In genomic region chr17:83707372-83707771, GRCm38 (mm10) we compare ENCODE assay signal across 8 mouse cellular contexts. TPM values are rescaled to one million over a fixed set of nuclear protein-coding genes. Genes with fewer than 3 reads are reported as not detected.
A peak's percentile ranks its signal among the peaks of the same experiment; 100 is the strongest.
DNase-seq lines count a peak whose midpoint lies in the region; ATAC-seq and TF ChIP-seq lines count a peak whose summit lies in the region.

No protein-coding gene starts in this region.

- 0 out of 2 replicates have a peak, but pooled peaks cover 5% of the 10 kb centered on the region for H3K4me1 ChIP-seq in lung, embryonic 14.5 days (ENCODE audit: insufficient read depth)
- no peaks in the 10 kb centered on the region for H3K4me1 ChIP-seq in brown adipose tissue, adult 24 weeks (ENCODE audit: control insufficient read depth, insufficient read depth, insufficient read length, low read length)
- peaks cover 12% of the 10 kb centered on the region; the same call in 1 of the 2 replicates for H3K4me1 ChIP-seq in intestine, embryonic 15.5 days (replicated peaks)
- H3K4me1 ChIP-seq in neural tube, embryonic 13.5 days (replicated peaks), result peaks cover 26% of the 10 kb centered on the region

- ATAC-seq in lung, embryonic 14.5 days (ENCODE audit: insufficient read depth), result no peak
- no peak for ATAC-seq in intestine, embryonic 15.5 days
- no peak for ATAC-seq in neural tube, embryonic 13.5 days (ENCODE audit: low read depth)

- peak overlapping the region; percentile 87; the same call in 1 of the 2 replicates for H3K4me3 ChIP-seq in lung, embryonic 14.5 days (ENCODE audit: low read depth, low read length)
- 0 out of 2 replicates have a peak overlapping the region, but pooled peaks have one; percentile 10 for H3K4me3 ChIP-seq in brown adipose tissue, adult 24 weeks (ENCODE audit: insufficient read depth, low read depth, low read length)
- H3K4me3 ChIP-seq in intestine, embryonic 15.5 days (replicated peaks), result 0 out of 2 replicates have a peak overlapping the region, but pooled peaks have one; percentile 81
- H3K4me3 ChIP-seq in neural tube, embryonic 13.5 days, result peak overlapping the region; percentile 80; the same call in 1 of the 2 replicates

- 74% methylated on average over 4 of the region's 4 CpGs for WGBS in lung, embryonic 14.5 days
- WGBS in intestine, embryonic 15.5 days, result 80% methylated on average over 4 of the region's 4 CpGs
- 79% methylated on average over 4 of the region's 4 CpGs for WGBS in neural tube, embryonic 13.5 days

- peaks cover 14% of the 10 kb centered on the region for H3K36me3 ChIP-seq in lung, embryonic 14.5 days (ENCODE audit: insufficient read depth)
- no peaks in the 10 kb centered on the region for H3K36me3 ChIP-seq in intestine, embryonic 15.5 days
- H3K36me3 ChIP-seq in neural tube, embryonic 13.5 days, result peaks cover 11% of the 10 kb centered on the region

- H3K27ac ChIP-seq in lung, embryonic 14.5 days (ENCODE audit: low read depth), result no peak overlapping the region; the same call in 1 of the 2 replicates
- H3K27ac ChIP-seq in brown adipose tissue, adult 24 weeks (replicated peaks; ENCODE audit: low read depth, low read length), result 0 out of 2 replicates have a peak overlapping the region, but pooled peaks have one; percentile 2
- no peak overlapping the region for H3K27ac ChIP-seq in intestine, embryonic 15.5 days
- no peak overlapping the region for H3K27ac ChIP-seq in neural tube, embryonic 13.5 days (replicated peaks)

- H3K9ac ChIP-seq in lung, embryonic 14.5 days, result no peak overlapping the region
- no peak overlapping the region for H3K9ac ChIP-seq in intestine, embryonic 15.5 days
- H3K9ac ChIP-seq in neural tube, embryonic 13.5 days, result no peak overlapping the region

- no peaks in the 10 kb centered on the region for H3K9me3 ChIP-seq in lung, embryonic 14.5 days (ENCODE audit: low read depth, low read length)
- no peaks in the 10 kb centered on the region for H3K9me3 ChIP-seq in intestine, embryonic 15.5 days
- no peaks in the 10 kb centered on the region for H3K9me3 ChIP-seq in neural tube, embryonic 13.5 days

- H3K27me3 ChIP-seq in lung, embryonic 14.5 days (ENCODE audit: insufficient read depth, low read length), result no peaks in the 10 kb centered on the region
- H3K27me3 ChIP-seq in intestine, embryonic 15.5 days (replicated peaks), result no peaks in the 10 kb centered on the region
- no peaks in the 10 kb centered on the region for H3K27me3 ChIP-seq in neural tube, embryonic 13.5 days

- no peak for DNase-seq in lung, embryonic 14.5 days
- DNase-seq in lung, postnatal 10 days, result no peak
- DNase-seq in frontal cortex, postnatal 36 days (ENCODE audit: low spot score in 2 of 2), result no peak
- DNase-seq in urinary bladder, adult 18-20 months (ENCODE audit: low spot score in 2 of 2), result no peak
- DNase-seq in frontal cortex, adult 2 months (ENCODE audit: extremely low spot score in 1 of 2, low spot score in 1 of 2), result no peak

- no peak for TF ChIP-seq CTCF in lung, embryonic 14.5 days (IDR thresholded peaks at IDR 0.05; ENCODE audit: low read depth)

- peak overlapping the region; percentile 91 for H3K4me2 ChIP-seq in lung, embryonic 14.5 days
- H3K4me2 ChIP-seq in intestine, embryonic 15.5 days (replicated peaks), result peak overlapping the region; percentile 92
- H3K4me2 ChIP-seq in neural tube, embryonic 13.5 days, result peak overlapping the region; percentile 88

RNA-seq across cellular contexts. Expression of gene Mta3, which starts 1.4 kb away (rescaled TPM):
- polyA plus RNA-seq in lung, embryonic 14.5 days (2014; fragmentation: Nextera tagmentation; extraction: Ambion mirVana), result 39.9 and 41.0 TPM in 2 replicates
- polyA plus RNA-seq in brown adipose tissue, adult 24 weeks (2012; ENCODE audit: insufficient read depth, insufficient read length, missing spikeins), result 22.4 and 31.3 TPM in 2 replicates
- polyA plus RNA-seq in intestine, embryonic 15.5 days (2015; fragmentation: Nextera tagmentation; extraction: Ambion mirVana), result 40.0 and 42.5 TPM in 2 replicates
- polyA plus RNA-seq in neural tube, embryonic 13.5 days (2015; fragmentation: Nextera tagmentation; extraction: Ambion mirVana), result 38.6 and 43.5 TPM in 2 replicates
- polyA plus RNA-seq in frontal cortex, adult 2 months (2012; rRNA removed), result 61.7 and 63.9 TPM in 2 replicates

Comparison
In these comparisons a context has a peak if more than half of its experiments do, and no peak if none do; other contexts are left out.
1. H3K4me3 ChIP-seq: peak in every context shown above with its lines; median percentile 87 in lung, embryonic 14.5 days; 81 in intestine, embryonic 15.5 days; 80 in neural tube, embryonic 13.5 days; 10 in brown adipose tissue, adult 24 weeks.